Mouse (Mus musculus) ES-Bruce4 (cell line): ENCODE measurements around the gene Thy1. TPM values are rescaled to one million over a fixed set of nuclear protein-coding genes. Genes with fewer than 3 reads are reported as not detected.

Experiments used
- H3K27ac ChIP-seq: 2 replicates; pipeline ENCODE4 v1.5.1; 2012; ENCODE audit warnings: low read length, inconsistent platforms; ENCODE audit not compliant: insufficient read depth
- H3K27me3 ChIP-seq: 2 replicates; pipeline ENCODE4 v1.6.1; 2012; ENCODE audit warnings: mild to moderate bottlenecking, low read length, inconsistent platforms; ENCODE audit not compliant: control insufficient read depth, poor library complexity, insufficient read depth, severe bottlenecking
- H3K36me3 ChIP-seq: 2 replicates; pipeline ENCODE4 v1.6.1; 2012; ENCODE audit warnings: inconsistent platforms, mild to moderate bottlenecking, low read length, moderate library complexity; ENCODE audit not compliant: control insufficient read depth, poor library complexity, insufficient read depth, severe bottlenecking
- H3K4me1 ChIP-seq: one replicate; pipeline ENCODE4 v1.8.1; 2011; ENCODE audit warnings: low read length; ENCODE audit not compliant: control insufficient read depth, insufficient read depth
- H3K4me3 ChIP-seq: 2 replicates; pipeline ENCODE4 v1.5.1; 2011; ENCODE audit warnings: low read depth, mild to moderate bottlenecking, low read length
- H3K9ac ChIP-seq: 2 replicates; pipeline ENCODE4 v1.6.1; 2012; ENCODE audit warnings: low read depth, mild to moderate bottlenecking, inconsistent platforms; ENCODE audit not compliant: poor library complexity, severe bottlenecking
- H3K9me3 ChIP-seq: replicated peaks from 2 replicates; pipeline ENCODE4 v1.6.1; 2012; ENCODE audit warnings: mild to moderate bottlenecking, low read length, inconsistent platforms; ENCODE audit not compliant: control insufficient read depth, poor library complexity, insufficient read depth, severe bottlenecking
- CTCF ChIP-seq: IDR thresholded peaks from one replicate; pipeline ENCODE4 v1.8.1; 2011; ENCODE audit warnings: low read depth, low read length
- EP300 ChIP-seq: IDR thresholded peaks from 2 replicates; pipeline ENCODE4 v1.6.1; 2011; ENCODE audit warnings: low read depth, low read length; ENCODE audit not compliant: insufficient read depth
- POLR2A ChIP-seq: IDR thresholded peaks from one replicate; pipeline ENCODE4 v1.8.1; 2011; ENCODE audit warnings: low read length; ENCODE audit not compliant: insufficient read depth
- polyA plus RNA-seq: library from polyadenylated mRNA; stranded (reverse); fragments of >200 nt; gene quantifications from 2 replicates; pipeline ENCODE4 v1.2.4, GENCODE M21; 2011; ENCODE audit warnings: low read depth; ENCODE audit not compliant: missing spikeins, insufficient read depth, insufficient read length

Gene Thy1
- polyA plus RNA-seq, 1 experiment = 15.4 TPM

DNA sequence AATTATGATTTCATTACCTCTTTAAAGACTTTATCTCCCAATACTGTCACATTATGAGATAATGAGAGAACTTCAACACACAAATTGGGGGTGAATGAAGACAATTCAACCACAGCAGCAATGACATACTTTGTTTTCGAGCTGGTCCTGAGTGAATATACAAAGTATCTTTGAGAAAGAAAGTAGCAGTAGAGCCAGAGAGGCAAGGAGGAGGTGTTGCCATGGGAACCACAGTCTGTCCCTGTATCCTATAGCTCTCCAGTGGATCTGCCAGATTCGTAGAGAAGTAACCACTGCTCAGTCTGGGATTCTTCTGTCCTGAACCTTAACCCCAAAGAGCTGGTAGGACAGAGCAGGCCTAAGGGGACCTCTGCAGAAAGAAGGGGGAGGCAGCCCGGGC is 35.2 kb upstream of the Thy1 start:
- Histone ChIP-seq H3K27me3 (no peaks in the 10 kb centered on the region), H3K36me3 (no peaks in the 10 kb centered on the region), H3K9ac (no peak overlapping the region), H3K27ac (no peak overlapping the region), H3K4me3 (no peak overlapping the region), H3K9me3 (no peaks in the 10 kb centered on the region), H3K4me1 (no peaks in the 10 kb centered on the region)
- no peak for TF ChIP-seq CTCF

DNA sequence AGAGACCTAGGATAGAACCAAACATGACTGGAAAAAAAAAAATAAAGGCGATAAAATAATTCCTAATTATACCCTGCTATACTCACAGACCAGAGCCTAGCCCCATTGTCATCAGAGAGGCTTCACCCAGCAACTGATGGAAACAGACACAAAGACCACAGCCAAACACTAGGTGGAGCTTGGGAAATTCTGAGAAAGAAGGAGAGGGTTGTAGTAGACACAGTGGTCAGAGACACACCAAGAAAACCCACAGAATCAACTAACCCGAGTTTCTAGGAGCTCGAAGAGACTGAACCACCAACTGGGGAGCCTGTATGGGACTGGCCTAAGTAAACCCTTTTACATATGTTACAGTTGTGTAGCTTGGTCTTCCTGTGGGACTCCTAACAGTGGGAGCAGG is 32.3 kb upstream of the Thy1 start:
- no peaks in the 10 kb centered on the region for H3K4me1 ChIP-seq
- TF ChIP-seq CTCF = no peak
- no peak for TF ChIP-seq EP300
- no peaks in the 10 kb centered on the region for H3K27me3 ChIP-seq
- no peaks in the 10 kb centered on the region for H3K36me3 ChIP-seq
- no peak overlapping the region for H3K27ac ChIP-seq
- no peak overlapping the region for H3K4me3 ChIP-seq
- H3K9me3 ChIP-seq = no peaks in the 10 kb centered on the region
- H3K9ac ChIP-seq = no peak overlapping the region

DNA sequence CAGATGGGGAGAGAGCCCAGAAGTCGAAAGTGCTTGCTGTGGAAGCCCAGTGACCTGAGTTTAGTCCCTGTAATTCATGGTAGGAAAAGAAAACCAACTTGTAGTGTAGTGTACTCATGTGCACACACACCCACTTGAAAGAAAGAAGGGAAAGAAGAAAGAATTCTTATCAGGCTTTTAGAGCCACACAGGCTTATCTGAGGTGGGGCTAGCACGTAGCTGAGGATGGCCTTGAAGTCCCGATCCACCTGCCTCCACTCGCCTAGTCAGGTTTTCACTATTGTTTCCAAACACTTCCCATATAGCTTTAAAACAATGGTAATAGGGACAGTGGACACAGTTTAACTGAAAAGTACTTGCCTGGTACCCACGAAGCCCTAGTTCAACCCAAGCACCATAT is 31.5 kb upstream of the Thy1 start:
- Histone ChIP-seq H3K27ac (no peak overlapping the region), H3K9me3 (no peaks in the 10 kb centered on the region), H3K4me3 (no peak overlapping the region), H3K9ac (no peak overlapping the region), H3K4me1 (no peaks in the 10 kb centered on the region), H3K36me3 (no peaks in the 10 kb centered on the region), H3K27me3 (no peaks in the 10 kb centered on the region)
- TF ChIP-seq CTCF (no peak), POLR2A (no peak), EP300 (no peak)

DNA sequence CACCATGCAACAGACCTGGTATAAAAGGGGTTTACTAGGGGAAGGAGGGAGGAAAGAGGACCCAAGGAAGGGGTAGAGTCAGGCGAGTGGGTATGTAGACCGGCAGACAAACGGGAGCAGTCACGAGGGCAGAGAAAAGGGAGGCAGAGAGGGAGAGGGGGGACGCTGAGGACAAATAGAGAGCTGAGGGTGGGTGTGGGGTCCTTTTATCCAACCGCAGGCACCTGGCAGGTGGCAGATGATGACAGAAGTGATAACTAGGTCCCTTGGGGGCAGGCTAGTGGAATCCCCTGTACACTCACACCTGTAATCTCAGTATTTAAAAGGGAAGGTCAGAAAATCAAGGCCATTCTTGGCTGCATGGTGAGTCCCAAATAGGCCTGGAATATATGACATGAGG is 31.0 kb upstream of the Thy1 start:
- no peak overlapping the region for H3K4me3 ChIP-seq
- H3K9me3 ChIP-seq = no peaks in the 10 kb centered on the region
- H3K4me1 ChIP-seq = no peaks in the 10 kb centered on the region
- TF ChIP-seq CTCF (no peak), EP300 (no peak), POLR2A (no peak)
- H3K27me3 ChIP-seq = no peaks in the 10 kb centered on the region
- no peak overlapping the region for H3K9ac ChIP-seq
- no peak overlapping the region for H3K27ac ChIP-seq
- H3K36me3 ChIP-seq = no peaks in the 10 kb centered on the region

DNA sequence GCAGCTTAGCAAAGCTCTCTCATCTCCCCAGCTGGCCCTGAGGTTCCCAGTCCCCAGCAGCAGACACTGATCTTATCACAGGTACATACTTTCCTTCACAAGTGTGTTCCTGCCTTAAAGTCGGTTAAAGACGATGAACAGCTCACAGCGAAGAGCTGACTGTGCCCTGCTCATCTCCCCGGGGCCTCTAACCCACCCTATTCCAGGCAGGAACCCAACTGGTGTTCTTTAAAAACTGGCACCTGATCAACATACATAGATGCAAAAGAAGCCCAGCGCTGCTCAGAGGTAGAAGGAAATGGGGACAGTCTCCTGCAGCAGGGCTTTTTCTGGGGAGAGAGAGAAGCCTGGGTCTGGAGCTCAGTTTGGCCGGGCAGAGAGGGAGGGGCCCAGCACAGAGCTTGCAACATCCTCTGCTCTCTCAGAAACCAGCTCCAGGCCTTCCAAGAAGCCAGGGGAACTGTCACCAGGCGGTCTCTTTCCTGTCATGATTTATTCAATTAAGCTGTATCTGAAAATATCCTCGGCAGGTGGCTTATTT is 30.4 kb upstream of the Thy1 start:
- Histone ChIP-seq H3K36me3 (no peaks in the 10 kb centered on the region), H3K27me3 (no peaks in the 10 kb centered on the region), H3K27ac (no peak overlapping the region), H3K9me3 (no peaks in the 10 kb centered on the region), H3K4me1 (no peaks in the 10 kb centered on the region), H3K9ac (no peak overlapping the region), H3K4me3 (no peak overlapping the region)
- TF ChIP-seq POLR2A = no peak
- no peak for TF ChIP-seq CTCF
- TF ChIP-seq EP300 = no peak

DNA sequence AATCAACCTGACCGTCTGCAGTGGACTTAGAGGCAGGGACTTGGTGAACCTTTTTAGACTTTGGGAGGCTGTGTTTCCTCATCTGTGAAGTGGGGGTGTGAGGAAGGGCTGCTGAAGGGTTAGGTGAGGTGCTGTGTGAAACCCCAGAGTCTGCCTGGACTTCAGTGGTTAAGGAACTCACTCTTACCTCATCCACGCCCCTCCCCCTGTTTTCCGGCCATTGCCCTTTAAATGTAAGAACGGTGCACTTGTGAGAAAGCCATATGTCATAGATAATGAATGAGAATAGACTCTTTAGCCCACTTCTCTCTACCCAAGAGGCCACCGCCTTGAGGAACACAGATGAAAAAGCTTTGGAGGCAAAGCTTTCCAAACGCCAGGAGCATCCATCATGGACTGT is 29.4 kb upstream of the Thy1 start:
- no peak overlapping the region for H3K27ac ChIP-seq
- H3K36me3 ChIP-seq = no peaks in the 10 kb centered on the region
- H3K27me3 ChIP-seq = no peaks in the 10 kb centered on the region
- H3K9ac ChIP-seq = no peak overlapping the region
- TF ChIP-seq CTCF (no peak), POLR2A (no peak), EP300 (no peak)
- no peaks in the 10 kb centered on the region for H3K9me3 ChIP-seq
- H3K4me1 ChIP-seq = no peaks in the 10 kb centered on the region
- no peak overlapping the region for H3K4me3 ChIP-seq
